Mouse (Mus musculus): ENCODE data around the gene Hsd11b1. TPM values are rescaled to one million over a fixed set of nuclear protein-coding genes. Genes with fewer than 3 reads are reported as not detected.
A peak's percentile ranks its signal among the peaks of the same experiment; 100 is the strongest.

Hsd11b1 gene
- total and polyA plus RNA-seq, 2 experiments from 2014 or later, result 1.6 to 7.3 TPM

DNA sequence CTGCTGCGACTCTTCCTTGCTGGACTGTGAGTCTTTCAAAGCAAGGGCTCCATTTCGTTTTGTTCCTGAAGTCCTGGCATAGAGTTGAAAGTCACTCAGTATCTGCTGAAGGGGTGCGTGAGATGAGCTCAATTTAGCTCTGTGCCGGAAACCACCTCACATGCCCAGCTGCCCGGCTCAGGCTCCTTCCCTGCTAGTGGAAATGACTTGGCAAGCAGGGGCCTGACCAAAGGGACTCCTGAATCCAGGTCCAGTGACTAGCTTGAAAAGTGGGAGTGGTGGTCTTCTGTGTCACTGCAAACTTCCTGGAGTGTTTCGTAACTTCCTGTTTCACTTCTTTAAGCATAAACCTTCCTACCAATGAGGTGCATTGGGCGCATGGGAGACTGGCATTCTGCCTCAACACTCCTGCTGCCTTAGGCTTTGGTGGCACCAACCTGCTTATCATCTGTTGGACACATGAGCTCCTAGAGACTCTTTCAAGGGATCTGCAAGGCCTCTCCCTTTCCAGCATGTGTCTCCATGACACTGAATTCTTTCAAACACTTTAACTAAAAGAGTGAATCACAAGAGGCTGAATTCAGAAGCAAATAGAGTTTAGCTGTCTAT, 72.1 kb downstream of the Hsd11b1 start:
- Histone ChIP-seq H3K36me3 (replicated peaks; ENCODE audit: control insufficient read depth, insufficient read depth, low read length) (no peaks in the 10 kb centered on the region), H3K9me3 (replicated peaks; ENCODE audit: control insufficient read depth, low read length) (no peaks in the 10 kb centered on the region), H3K4me2 (ENCODE audit: low read depth, low read length) (no peak overlapping the region), H3K4me1 (ENCODE audit: control insufficient read depth, insufficient read depth) (peaks cover 34% of the 10 kb centered on the region), H3K4me3 (ENCODE audit: low read depth, low read length) (no peak overlapping the region), H3K27ac (ENCODE audit: low read depth) (peak overlapping the region; percentile 76), H3K9ac (replicated peaks; ENCODE audit: low read depth, low read length) (no peak overlapping the region), H3K27me3 (ENCODE audit: control insufficient read depth, insufficient read depth, low read length) (no peaks in the 10 kb centered on the region)
- no peak for TF ChIP-seq CTCF (IDR thresholded peaks at IDR 0.05; ENCODE audit: low read depth)
- TF ChIP-seq EP300 (IDR thresholded peaks at IDR 0.05; ENCODE audit: low read depth), result no peak
- DNase-seq (ENCODE audit: low spot score) (peak; percentile 55), ATAC-seq (ENCODE audit: insufficient read depth, low read depth) (peak; percentile 42)
- 50% methylated on average over 7 of the region's 7 CpGs for WGBS

DNA sequence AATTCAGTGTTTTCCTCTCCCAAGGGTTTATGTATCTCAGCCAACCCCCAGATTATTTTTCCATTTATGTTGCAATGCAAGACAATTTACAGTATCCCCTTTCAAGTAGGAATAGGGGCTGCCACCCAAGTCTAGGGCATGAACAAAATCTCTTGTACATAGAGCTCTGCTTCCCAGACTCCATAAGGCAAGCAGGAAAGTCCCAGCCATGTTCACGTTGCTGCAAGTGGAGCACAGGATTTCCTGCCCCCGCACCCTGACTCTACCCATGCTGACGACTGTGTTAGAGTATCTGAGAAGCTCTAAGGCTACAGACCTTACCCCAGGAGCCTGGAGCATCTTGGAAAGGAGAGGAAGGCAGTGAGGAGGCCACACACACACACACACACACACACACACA, 74.1 kb downstream of the Hsd11b1 start:
- 21% methylated on average over 3 of the region's 3 CpGs for WGBS
- Histone ChIP-seq H3K4me2 (ENCODE audit: low read depth, low read length) (no peak overlapping the region), H3K36me3 (replicated peaks; ENCODE audit: control insufficient read depth, insufficient read depth, low read length) (no peaks in the 10 kb centered on the region), H3K9ac (replicated peaks; ENCODE audit: low read depth, low read length) (no peak overlapping the region), H3K27ac (ENCODE audit: low read depth) (peak overlapping the region; percentile 89), H3K4me1 (ENCODE audit: control insufficient read depth, insufficient read depth) (peaks cover 34% of the 10 kb centered on the region), H3K4me3 (ENCODE audit: low read depth, low read length) (no peak overlapping the region), H3K27me3 (ENCODE audit: control insufficient read depth, insufficient read depth, low read length) (no peaks in the 10 kb centered on the region), H3K9me3 (replicated peaks; ENCODE audit: control insufficient read depth, low read length) (no peaks in the 10 kb centered on the region)
- peak; percentile 24; the same call in 1 of the 2 replicates for ATAC-seq (ENCODE audit: insufficient read depth, low read depth)
- no peak for DNase-seq (ENCODE audit: low spot score)
- TF ChIP-seq CTCF (IDR thresholded peaks at IDR 0.05; ENCODE audit: low read depth) (no peak), EP300 (IDR thresholded peaks at IDR 0.05; ENCODE audit: low read depth) (no peak)

DNA sequence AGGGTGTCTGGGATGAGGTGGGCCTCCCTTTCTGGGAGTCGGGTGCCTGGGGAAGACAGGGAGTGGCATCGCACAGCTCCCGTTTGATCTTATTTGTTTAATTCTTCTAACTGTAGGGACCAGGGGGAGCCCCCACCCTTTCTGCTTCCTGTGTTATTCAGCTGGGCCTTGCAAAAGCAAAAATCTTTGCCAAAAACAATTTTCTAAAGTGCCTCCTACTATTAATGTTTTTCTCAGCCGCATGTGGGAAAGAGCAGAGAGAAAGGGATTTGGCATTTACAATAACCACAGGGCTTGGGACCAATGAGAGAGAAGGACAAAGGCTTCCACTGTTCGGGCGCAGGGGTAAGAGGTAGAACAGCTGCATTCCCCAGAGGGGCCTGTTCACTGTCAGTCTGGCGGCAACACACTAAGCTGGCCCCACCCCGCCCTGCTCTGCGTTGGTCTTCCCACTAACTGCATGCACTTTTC, 74.7 kb downstream of the Hsd11b1 start:
- H3K4me3 ChIP-seq (ENCODE audit: low read depth, low read length), result no peak overlapping the region
- 12% methylated on average over 9 of the region's 9 CpGs for WGBS
- DNase-seq (ENCODE audit: low spot score), result peak; percentile 92
- no peaks in the 10 kb centered on the region for H3K9me3 ChIP-seq (replicated peaks; ENCODE audit: control insufficient read depth, low read length)
- TF ChIP-seq EP300 (IDR thresholded peaks at IDR 0.05; ENCODE audit: low read depth), result 0 out of 2 replicates have a peak, but pooled peaks have one; percentile 44
- TF ChIP-seq CTCF (IDR thresholded peaks at IDR 0.05; ENCODE audit: low read depth), result no peak
- no peak overlapping the region for H3K9ac ChIP-seq (replicated peaks; ENCODE audit: low read depth, low read length)
- peaks cover 34% of the 10 kb centered on the region for H3K4me1 ChIP-seq (ENCODE audit: control insufficient read depth, insufficient read depth)
- H3K36me3 ChIP-seq (replicated peaks; ENCODE audit: control insufficient read depth, insufficient read depth, low read length), result no peaks in the 10 kb centered on the region
- H3K4me2 ChIP-seq (ENCODE audit: low read depth, low read length), result no peak overlapping the region
- peak; percentile 95 for ATAC-seq (ENCODE audit: insufficient read depth, low read depth)
- H3K27ac ChIP-seq (ENCODE audit: low read depth), result peak overlapping the region; percentile 89
- no peaks in the 10 kb centered on the region for H3K27me3 ChIP-seq (ENCODE audit: control insufficient read depth, insufficient read depth, low read length)

DNA sequence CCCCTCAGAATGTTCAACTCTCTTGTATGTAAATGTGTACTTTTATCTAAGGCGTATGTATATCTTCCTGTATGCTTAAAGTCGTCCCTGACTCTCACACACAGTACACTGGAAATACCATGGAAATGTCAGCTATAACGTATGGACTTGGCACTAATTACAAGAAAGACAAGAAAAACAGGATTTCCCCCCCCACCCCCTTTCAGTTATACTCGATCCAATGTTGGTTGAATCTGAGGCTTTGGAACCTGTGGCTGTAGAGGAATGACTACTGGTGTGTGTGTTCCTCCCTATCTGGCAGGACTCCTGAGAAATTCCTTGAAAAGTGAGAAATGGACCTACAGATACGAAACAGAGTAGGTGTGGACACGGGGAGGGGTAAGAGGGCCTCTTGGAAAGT, 75.6 kb downstream of the Hsd11b1 start:
- Histone ChIP-seq H3K4me2 (ENCODE audit: low read depth, low read length) (no peak overlapping the region), H3K9me3 (replicated peaks; ENCODE audit: control insufficient read depth, low read length) (no peaks in the 10 kb centered on the region), H3K36me3 (replicated peaks; ENCODE audit: control insufficient read depth, insufficient read depth, low read length) (no peaks in the 10 kb centered on the region), H3K4me1 (ENCODE audit: control insufficient read depth, insufficient read depth) (peaks cover 34% of the 10 kb centered on the region), H3K9ac (replicated peaks; ENCODE audit: low read depth, low read length) (no peak overlapping the region), H3K4me3 (ENCODE audit: low read depth, low read length) (no peak overlapping the region), H3K27ac (ENCODE audit: low read depth) (peak overlapping the region; percentile 89; the same call in 1 of the 2 replicates), H3K27me3 (ENCODE audit: control insufficient read depth, insufficient read depth, low read length) (no peaks in the 10 kb centered on the region)
- ATAC-seq (ENCODE audit: insufficient read depth, low read depth) (no peak), DNase-seq (ENCODE audit: low spot score) (no peak)
- TF ChIP-seq EP300 (IDR thresholded peaks at IDR 0.05; ENCODE audit: low read depth), result no peak
- TF ChIP-seq CTCF (IDR thresholded peaks at IDR 0.05; ENCODE audit: low read depth), result no peak
- whole genome bisulfite sequencing, result 67% methylated on average over 6 of the region's 6 CpGs

DNA sequence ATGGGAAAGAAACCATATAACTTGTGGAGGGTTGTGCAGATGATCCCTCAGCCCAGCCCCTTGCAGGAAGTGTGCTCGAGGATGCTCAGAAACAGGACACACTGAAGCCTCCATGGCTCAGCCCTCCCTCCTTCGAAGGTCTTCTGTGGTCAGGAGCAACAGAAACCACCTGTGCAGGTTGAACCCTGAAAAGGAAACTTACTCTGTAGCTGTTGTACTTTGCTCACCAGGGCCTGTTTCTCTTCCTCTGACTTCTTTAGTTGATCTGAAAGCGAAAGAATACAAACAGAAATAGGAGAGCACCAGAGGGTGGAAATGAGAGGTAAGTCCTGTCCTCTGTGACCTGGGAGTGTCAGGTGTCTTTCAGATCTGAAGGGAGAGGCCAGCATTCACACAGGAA, 82.8 kb downstream of the Hsd11b1 start:
- no peak for TF ChIP-seq CTCF (IDR thresholded peaks at IDR 0.05; ENCODE audit: low read depth)
- no peak for TF ChIP-seq EP300 (IDR thresholded peaks at IDR 0.05; ENCODE audit: low read depth)
- 84% methylated on average over 3 of the region's 3 CpGs for WGBS
- H3K4me3 ChIP-seq (ENCODE audit: low read depth, low read length), result no peak overlapping the region

More for the DNA sequence above, 82.8 kb downstream of the Hsd11b1 start:
- ATAC-seq (ENCODE audit: insufficient read depth, low read depth), result no peak
- H3K36me3 ChIP-seq (replicated peaks; ENCODE audit: control insufficient read depth, insufficient read depth, low read length), result no peaks in the 10 kb centered on the region
- no peak overlapping the region for H3K9ac ChIP-seq (replicated peaks; ENCODE audit: low read depth, low read length)
- no peak overlapping the region for H3K4me2 ChIP-seq (ENCODE audit: low read depth, low read length)
- H3K4me1 ChIP-seq (ENCODE audit: control insufficient read depth, insufficient read depth), result no peaks in the 10 kb centered on the region
- H3K27ac ChIP-seq (ENCODE audit: low read depth), result no peak overlapping the region
- no peak for DNase-seq (ENCODE audit: low spot score)
- no peaks in the 10 kb centered on the region for H3K9me3 ChIP-seq (replicated peaks; ENCODE audit: control insufficient read depth, low read length)
- H3K27me3 ChIP-seq (ENCODE audit: control insufficient read depth, insufficient read depth, low read length), result no peaks in the 10 kb centered on the region

Data from heart, postnatal 0 days (tissue).